Mouse (Mus musculus): Measurements from ENCODE around the gene Stk39. TPM values are rescaled to one million over a fixed set of nuclear protein-coding genes. Genes with fewer than 3 reads are reported as not detected.

Gene Stk39
- polyA plus RNA-seq, 1 experiment from 2014 or later = 45.1 TPM

DNA sequence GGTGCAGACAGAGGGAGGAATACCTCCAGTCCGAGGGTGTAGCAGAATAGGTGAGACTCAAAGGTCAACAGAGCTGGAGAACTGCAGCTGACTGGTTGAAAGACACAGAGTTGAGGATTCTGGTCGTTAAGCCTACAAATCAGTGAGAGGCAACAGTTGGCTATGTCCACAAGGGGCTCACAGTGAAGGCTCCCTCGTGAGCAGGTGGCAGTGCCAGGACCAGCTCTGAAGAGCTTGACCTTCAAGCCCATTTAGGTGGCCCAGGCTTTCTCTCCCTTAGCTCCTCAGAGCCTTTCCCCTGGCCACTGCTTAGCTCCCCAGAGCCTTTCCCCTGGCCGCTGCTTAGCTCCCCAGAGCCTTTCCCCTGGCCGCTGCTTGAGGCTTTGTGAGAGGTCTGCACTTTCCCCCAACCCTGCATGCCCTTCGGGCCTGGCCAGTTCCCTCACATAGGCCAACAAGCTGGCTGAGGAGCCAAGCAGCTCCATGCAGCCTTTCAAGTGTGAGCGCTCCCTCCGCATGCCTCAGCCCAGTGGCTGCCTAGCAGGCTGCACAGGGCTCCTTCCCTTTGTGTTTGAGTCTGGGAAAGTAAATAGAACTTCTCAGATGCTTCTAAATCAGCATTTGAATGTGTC is 125.3 kb downstream of the Stk39 start:
- Histone ChIP-seq H3K4me3 (ENCODE audit: low read depth, low read length) (no peak overlapping the region), H3K36me3 (ENCODE audit: control insufficient read depth, insufficient read depth, low read length) (no peaks in the 10 kb centered on the region; the same call in 1 of the 2 replicates), H3K9me3 (ENCODE audit: control insufficient read depth, low read length) (no peaks in the 10 kb centered on the region), H3K27ac (ENCODE audit: low read depth, low read length) (peak overlapping the region; percentile 76), H3K4me2 (ENCODE audit: low read depth, low read length, severe bottlenecking) (no peak overlapping the region), H3K4me1 (replicated peaks; ENCODE audit: control insufficient read depth, insufficient read depth, low read length) (peaks cover 11% of the 10 kb centered on the region; the same call in 1 of the 2 replicates), H3K27me3 (ENCODE audit: control insufficient read depth, insufficient read depth, low read length) (no peaks in the 10 kb centered on the region), H3K9ac (ENCODE audit: low read length) (peak overlapping the region; percentile 47; the same call in 1 of the 2 replicates)
- peak; percentile 79 for ATAC-seq (replicated peaks; ENCODE audit: low FRiP score)
- whole genome bisulfite sequencing = 19% methylated on average over 8 of the region's 8 CpGs
- DNase-seq (ENCODE audit: low spot score) = peak; percentile 74

- 88% methylated on average over 9 of the region's 9 CpGs for WGBS
- no peak for ATAC-seq (replicated peaks; ENCODE audit: low FRiP score)
- H3K27ac ChIP-seq (ENCODE audit: low read depth, low read length) = no peak overlapping the region
These were observed 126.8 kb downstream of the Stk39 start for GRCm38 (mm10) chr2:68345269-68345668.

GRCm38 (mm10) chr2:68343751-68344150 is 128.3 kb downstream of the Stk39 start:
- H3K36me3 ChIP-seq (ENCODE audit: control insufficient read depth, insufficient read depth, low read length) = no peaks in the 10 kb centered on the region; the same call in 1 of the 2 replicates
- no peak overlapping the region for H3K4me2 ChIP-seq (ENCODE audit: low read depth, low read length, severe bottlenecking)
- DNase-seq (ENCODE audit: low spot score) (no peak), ATAC-seq (replicated peaks; ENCODE audit: low FRiP score) (no peak)
- WGBS = 88% methylated on average over 4 of the region's 4 CpGs
- no peak overlapping the region for H3K27ac ChIP-seq (ENCODE audit: low read depth, low read length)
- H3K4me3 ChIP-seq (ENCODE audit: low read depth, low read length) = no peak overlapping the region
- H3K4me1 ChIP-seq (replicated peaks; ENCODE audit: control insufficient read depth, insufficient read depth, low read length) = peaks cover 11% of the 10 kb centered on the region; the same call in 1 of the 2 replicates
- no peaks in the 10 kb centered on the region for H3K9me3 ChIP-seq (ENCODE audit: control insufficient read depth, low read length)
- no peak overlapping the region for H3K9ac ChIP-seq (ENCODE audit: low read length)
- no peaks in the 10 kb centered on the region for H3K27me3 ChIP-seq (ENCODE audit: control insufficient read depth, insufficient read depth, low read length)

More at GRCm38 (mm10) chr2:68345269-68345668, 126.8 kb downstream of the Stk39 start:
- no peaks in the 10 kb centered on the region; the same call in 1 of the 2 replicates for H3K36me3 ChIP-seq (ENCODE audit: control insufficient read depth, insufficient read depth, low read length)
- H3K4me2 ChIP-seq (ENCODE audit: low read depth, low read length, severe bottlenecking) = no peak overlapping the region
- peaks cover 11% of the 10 kb centered on the region; the same call in 1 of the 2 replicates for H3K4me1 ChIP-seq (replicated peaks; ENCODE audit: control insufficient read depth, insufficient read depth, low read length)
- H3K9ac ChIP-seq (ENCODE audit: low read length) = no peak overlapping the region
- H3K4me3 ChIP-seq (ENCODE audit: low read depth, low read length) = no peak overlapping the region
- H3K9me3 ChIP-seq (ENCODE audit: control insufficient read depth, low read length) = no peaks in the 10 kb centered on the region
- H3K27me3 ChIP-seq (ENCODE audit: control insufficient read depth, insufficient read depth, low read length) = no peaks in the 10 kb centered on the region
- DNase-seq (ENCODE audit: low spot score) = no peak

GRCm38 (mm10) chr2:68342122-68342646 is 129.9 kb downstream of the Stk39 start:
- Histone ChIP-seq H3K9ac (ENCODE audit: low read length) (no peak overlapping the region), H3K27me3 (ENCODE audit: control insufficient read depth, insufficient read depth, low read length) (no peaks in the 10 kb centered on the region), H3K27ac (ENCODE audit: low read depth, low read length) (no peak overlapping the region), H3K9me3 (ENCODE audit: control insufficient read depth, low read length) (no peaks in the 10 kb centered on the region), H3K36me3 (ENCODE audit: control insufficient read depth, insufficient read depth, low read length) (no peaks in the 10 kb centered on the region; the same call in 1 of the 2 replicates), H3K4me3 (ENCODE audit: low read depth, low read length) (no peak overlapping the region), H3K4me1 (replicated peaks; ENCODE audit: control insufficient read depth, insufficient read depth, low read length) (0 out of 2 replicates have a peak, but pooled peaks cover 6% of the 10 kb centered on the region), H3K4me2 (ENCODE audit: low read depth, low read length, severe bottlenecking) (no peak overlapping the region)
- no peak for DNase-seq (ENCODE audit: low spot score)
- ATAC-seq (replicated peaks; ENCODE audit: low FRiP score) = no peak
- WGBS = 92% methylated on average over 7 of the region's 7 CpGs

DNA sequence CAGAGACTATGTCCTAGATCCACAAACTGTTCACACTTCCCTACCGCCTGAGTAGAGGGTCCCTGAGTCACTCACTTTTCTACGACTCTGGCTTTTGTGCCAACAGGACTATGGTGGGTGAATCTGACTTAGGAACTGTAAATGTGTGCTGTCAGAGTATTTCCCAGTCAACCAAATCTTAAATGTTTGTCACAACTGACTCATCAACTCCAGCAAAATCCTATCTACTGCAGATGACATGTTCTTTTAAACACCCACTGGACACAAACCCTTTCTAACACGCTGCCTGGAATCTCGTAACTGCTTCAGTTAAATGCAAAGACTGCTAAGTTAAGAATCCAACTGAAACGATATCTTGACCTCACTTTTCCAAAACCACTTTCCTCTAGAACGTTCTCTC is 135.2 kb downstream of the Stk39 start:
- Histone ChIP-seq H3K4me3 (ENCODE audit: low read depth, low read length) (no peak overlapping the region), H3K36me3 (ENCODE audit: control insufficient read depth, insufficient read depth, low read length) (no peaks in the 10 kb centered on the region; the same call in 1 of the 2 replicates), H3K4me1 (replicated peaks; ENCODE audit: control insufficient read depth, insufficient read depth, low read length) (no peaks in the 10 kb centered on the region), H3K27me3 (ENCODE audit: control insufficient read depth, insufficient read depth, low read length) (no peaks in the 10 kb centered on the region), H3K9ac (ENCODE audit: low read length) (no peak overlapping the region), H3K9me3 (ENCODE audit: control insufficient read depth, low read length) (no peaks in the 10 kb centered on the region), H3K27ac (ENCODE audit: low read depth, low read length) (no peak overlapping the region), H3K4me2 (ENCODE audit: low read depth, low read length, severe bottlenecking) (no peak overlapping the region)
- 91% methylated on average over 6 of the region's 6 CpGs for WGBS
- DNase-seq (ENCODE audit: low spot score) (no peak), ATAC-seq (replicated peaks; ENCODE audit: low FRiP score) (no peak)

DNA sequence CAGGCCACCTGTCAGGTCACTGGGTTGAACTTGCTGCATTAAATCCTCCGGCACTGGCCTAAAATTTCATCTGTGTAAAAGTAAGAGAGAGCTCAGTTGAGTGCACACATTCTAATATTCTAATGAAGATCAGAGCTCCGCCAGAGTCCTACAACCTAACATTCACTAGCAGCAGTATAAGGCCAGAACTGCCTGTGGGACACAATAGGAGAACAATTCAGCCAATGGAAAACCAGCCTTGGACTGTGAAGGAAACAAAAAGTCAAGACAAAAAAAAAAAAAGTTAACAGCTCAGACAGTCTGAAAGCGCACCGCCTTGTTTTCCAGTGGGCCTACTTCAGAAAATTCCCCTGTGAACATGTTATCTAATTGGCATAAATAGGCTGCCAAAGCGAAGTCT is 137.1 kb downstream of the Stk39 start:
- no peak overlapping the region for H3K4me2 ChIP-seq (ENCODE audit: low read depth, low read length, severe bottlenecking)
- H3K27me3 ChIP-seq (ENCODE audit: control insufficient read depth, insufficient read depth, low read length) = no peaks in the 10 kb centered on the region
- H3K27ac ChIP-seq (ENCODE audit: low read depth, low read length) = no peak overlapping the region
- DNase-seq (ENCODE audit: low spot score) = no peak
- ATAC-seq (replicated peaks; ENCODE audit: low FRiP score) = peak; percentile 55; the same call in 1 of the 2 replicates
- 56% methylated on average over 5 of the region's 5 CpGs for WGBS
- no peaks in the 10 kb centered on the region for H3K9me3 ChIP-seq (ENCODE audit: control insufficient read depth, low read length)
- H3K36me3 ChIP-seq (ENCODE audit: control insufficient read depth, insufficient read depth, low read length) = no peaks in the 10 kb centered on the region
- H3K9ac ChIP-seq (ENCODE audit: low read length) = no peak overlapping the region
- no peaks in the 10 kb centered on the region for H3K4me1 ChIP-seq (replicated peaks; ENCODE audit: control insufficient read depth, insufficient read depth, low read length)
- H3K4me3 ChIP-seq (ENCODE audit: low read depth, low read length) = no peak overlapping the region

DNA sequence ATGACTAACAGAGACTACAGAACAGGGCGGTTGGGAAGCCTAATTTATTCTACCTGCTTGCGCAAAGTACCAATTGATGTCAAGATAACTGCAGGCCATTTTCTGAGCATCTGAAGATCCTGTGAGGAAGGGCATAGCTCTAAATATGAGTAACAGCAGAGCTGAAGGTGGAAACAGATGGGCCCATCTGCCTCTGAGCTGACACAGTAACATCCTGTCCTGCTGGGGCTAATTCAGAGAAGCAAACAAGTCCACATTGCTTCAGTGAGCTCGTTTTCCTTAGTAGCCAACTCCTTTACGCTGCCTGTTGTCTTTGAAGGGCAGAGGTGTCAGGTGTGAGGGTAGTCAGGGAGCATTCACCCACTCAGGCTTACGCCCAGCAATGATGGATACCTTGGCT is 146.8 kb downstream of the Stk39 start:
- no peak for ATAC-seq (replicated peaks; ENCODE audit: low FRiP score)
- WGBS = 75% methylated on average over 5 of the region's 5 CpGs
- no peaks in the 10 kb centered on the region for H3K36me3 ChIP-seq (ENCODE audit: control insufficient read depth, insufficient read depth, low read length)

DNA sequence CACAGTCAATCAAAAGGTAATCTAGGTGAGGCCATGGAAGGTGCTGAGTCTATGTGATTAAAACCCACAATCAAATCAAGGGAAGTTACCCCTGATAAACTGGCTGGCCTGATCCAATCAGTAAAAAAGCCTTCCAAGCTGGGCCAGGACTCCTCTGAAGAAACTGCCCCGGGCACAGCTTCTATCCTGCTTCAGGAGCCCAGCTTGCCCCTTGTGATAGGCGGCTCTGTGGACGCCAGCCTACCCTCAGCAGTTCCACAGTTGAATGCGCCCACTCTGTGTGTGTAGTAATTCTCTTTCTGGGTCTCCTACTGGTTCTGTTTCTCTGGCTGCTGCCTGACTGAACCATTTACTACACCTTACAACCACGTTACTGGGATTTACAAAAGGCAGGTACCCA is 150.8 kb downstream of the Stk39 start:
- Histone ChIP-seq H3K27me3 (ENCODE audit: control insufficient read depth, insufficient read depth, low read length) (no peaks in the 10 kb centered on the region), H3K36me3 (ENCODE audit: control insufficient read depth, insufficient read depth, low read length) (no peaks in the 10 kb centered on the region), H3K4me2 (ENCODE audit: low read depth, low read length, severe bottlenecking) (no peak overlapping the region), H3K9ac (ENCODE audit: low read length) (no peak overlapping the region), H3K9me3 (ENCODE audit: control insufficient read depth, low read length) (no peaks in the 10 kb centered on the region), H3K4me3 (ENCODE audit: low read depth, low read length) (no peak overlapping the region), H3K27ac (ENCODE audit: low read depth, low read length) (no peak overlapping the region), H3K4me1 (replicated peaks; ENCODE audit: control insufficient read depth, insufficient read depth, low read length) (peaks cover 18% of the 10 kb centered on the region; the same call in 1 of the 2 replicates)
- WGBS = 69% methylated on average over 5 of the region's 5 CpGs
- DNase-seq (ENCODE audit: low spot score) = no peak
- no peak for ATAC-seq (replicated peaks; ENCODE audit: low FRiP score)

More for the DNA sequence above, 146.8 kb downstream of the Stk39 start:
- Histone ChIP-seq H3K4me1 (replicated peaks; ENCODE audit: control insufficient read depth, insufficient read depth, low read length) (peaks cover 10% of the 10 kb centered on the region; the same call in 1 of the 2 replicates), H3K27ac (ENCODE audit: low read depth, low read length) (no peak overlapping the region), H3K9me3 (ENCODE audit: control insufficient read depth, low read length) (no peaks in the 10 kb centered on the region), H3K27me3 (ENCODE audit: control insufficient read depth, insufficient read depth, low read length) (no peaks in the 10 kb centered on the region), H3K9ac (ENCODE audit: low read length) (no peak overlapping the region), H3K4me3 (ENCODE audit: low read depth, low read length) (no peak overlapping the region), H3K4me2 (ENCODE audit: low read depth, low read length, severe bottlenecking) (no peak overlapping the region)
- DNase-seq (ENCODE audit: low spot score) = no peak

Measured in forebrain, embryonic 11.5 days (tissue).